Comparison of ENCODE assay signal across 8 mouse cellular contexts in the genomic region with DNA sequence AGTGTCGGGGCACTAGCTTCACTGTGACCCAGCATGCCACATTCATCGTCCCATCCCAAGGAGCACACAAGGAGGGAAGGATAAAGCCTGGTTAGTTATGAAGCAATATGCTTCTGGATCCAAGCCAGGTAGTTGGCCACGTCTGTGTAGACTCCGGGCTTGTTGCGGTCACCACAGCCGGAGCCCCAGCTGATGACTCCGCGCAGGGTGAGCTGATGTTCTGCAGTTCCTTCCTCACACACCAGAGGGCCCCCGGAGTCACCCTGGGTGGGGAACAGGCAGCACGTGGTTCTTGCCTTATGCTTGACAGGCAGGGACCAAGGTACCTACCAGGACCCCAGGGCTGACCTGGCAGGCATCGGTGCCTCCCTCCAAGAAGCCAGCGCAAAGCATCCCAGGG. TPM values are rescaled to one million over a fixed set of nuclear protein-coding genes. Genes with fewer than 3 reads are reported as not detected.
DNase-seq lines count a peak whose midpoint lies in the region; ATAC-seq lines count a peak whose summit lies in the region.

No protein-coding gene starts in this region.

- peak; percentile 90 to 96 for DNase-seq in CD8-positive naive resting alpha-beta T cell, adult 2 months (ENCODE audit: low read depth in 2 of 2, low spot score in 2 of 2)
- peak; percentile 21 for DNase-seq in c-Kit-negative CD71-positive TER-119-positive erythroid progenitor cells, embryonic 14.5 days (ENCODE audit: low read depth, low spot score)
- peak; percentile 81 for DNase-seq in forebrain, embryonic 10.5 days (ENCODE audit: extremely low spot score, low spot score)
- DNase-seq in heart, postnatal 14 days: peak; percentile 89 to 95
- DNase-seq in large intestine, adult 2 months (ENCODE audit: low read depth, low spot score): peak; percentile 55
- peak; percentile 33 for DNase-seq in telencephalon, adult 2 months (ENCODE audit: low read depth, low spot score)

- no peaks in the 10 kb centered on the region; the same call in none of the 2 replicates for H3K9me3 ChIP-seq in forebrain, embryonic 10.5 days
- H3K9me3 ChIP-seq in liver, embryonic 16.5 days (replicated peaks; ENCODE audit: control insufficient read depth, low read length): no peaks in the 10 kb centered on the region
- no peaks in the 10 kb centered on the region for H3K9me3 ChIP-seq in neural tube, embryonic 13.5 days

- no peaks in the 10 kb centered on the region for H3K36me3 ChIP-seq in forebrain, embryonic 10.5 days (replicated peaks)
- H3K36me3 ChIP-seq in liver, embryonic 16.5 days (ENCODE audit: control insufficient read depth, insufficient read depth): no peaks in the 10 kb centered on the region
- no peaks in the 10 kb centered on the region for H3K36me3 ChIP-seq in neural tube, embryonic 13.5 days

- no peak overlapping the region for H3K9ac ChIP-seq in liver, embryonic 16.5 days (ENCODE audit: low read depth, low read length)
- H3K9ac ChIP-seq in neural tube, embryonic 13.5 days: 0 out of 2 replicates have a peak overlapping the region, but pooled peaks have one; percentile 43

- ATAC-seq in liver, embryonic 16.5 days (ENCODE audit: low read depth): peak; percentile 58
- ATAC-seq in neural tube, embryonic 13.5 days (ENCODE audit: low read depth): peak; percentile 38; the same call in 1 of the 2 replicates

- no peak overlapping the region for H3K4me2 ChIP-seq in liver, embryonic 16.5 days (ENCODE audit: low read depth, low read length)
- peak overlapping the region; percentile 34 for H3K4me2 ChIP-seq in neural tube, embryonic 13.5 days

- H3K4me3 ChIP-seq in forebrain, embryonic 10.5 days: peak overlapping the region; percentile 15; the same call in 1 of the 2 replicates
- no peak overlapping the region for H3K4me3 ChIP-seq in liver, embryonic 16.5 days (ENCODE audit: low read depth, low read length)
- H3K4me3 ChIP-seq in neural tube, embryonic 13.5 days: no peak overlapping the region

- intact Hi-C loops in heart, postnatal 14 days (cut with DNase I): loop anchor here (1.0 to 2.0 kb wide), 2 partner anchors 13 to 53 kb away; no protein-coding TSS in a partner anchor

- WGBS in forebrain, embryonic 10.5 days: 14% methylated on average over 12 of the region's 12 CpGs
- WGBS in large intestine, adult 2 months: 7% methylated on average over 12 of the region's 12 CpGs
- 9% methylated on average over 12 of the region's 12 CpGs for WGBS in liver, embryonic 16.5 days (ENCODE audit: insufficient replicate concordance)
- WGBS in neural tube, embryonic 13.5 days: 12% methylated on average over 12 of the region's 12 CpGs

- peaks cover 38% of the 10 kb centered on the region for H3K4me1 ChIP-seq in forebrain, embryonic 10.5 days
- peaks cover 14% of the 10 kb centered on the region for H3K4me1 ChIP-seq in liver, embryonic 16.5 days (ENCODE audit: control insufficient read depth, low read depth, low read length)
- H3K4me1 ChIP-seq in neural tube, embryonic 13.5 days (replicated peaks): peaks cover 28% of the 10 kb centered on the region

- peaks cover 87% of the 10 kb centered on the region for H3K27me3 ChIP-seq in forebrain, embryonic 10.5 days (ENCODE audit: poor library complexity, severe bottlenecking)
- H3K27me3 ChIP-seq in liver, embryonic 16.5 days (ENCODE audit: control insufficient read depth, insufficient read depth, low read depth, low read length): peaks cover 52% of the 10 kb centered on the region
- peaks cover 77% of the 10 kb centered on the region for H3K27me3 ChIP-seq in neural tube, embryonic 13.5 days

- no peak overlapping the region for H3K27ac ChIP-seq in forebrain, embryonic 10.5 days
- no peak overlapping the region for H3K27ac ChIP-seq in liver, embryonic 16.5 days (ENCODE audit: low read length)
- H3K27ac ChIP-seq in neural tube, embryonic 13.5 days (replicated peaks): no peak overlapping the region

RNA-seq across cellular contexts. Expression of a gene that starts 3.0 kb away (rescaled TPM):
- polyA plus RNA-seq in forebrain, embryonic 10.5 days (2016; fragmentation: Nextera tagmentation; extraction: Ambion mirVana): not detected in 2 replicates
- total RNA-seq in heart, postnatal 14 days (2021): not detected
- not detected in 2 replicates for polyA plus RNA-seq in large intestine, adult 2 months (2012; rRNA removed)
- polyA plus RNA-seq in liver, embryonic 16.5 days (2015; fragmentation: Nextera tagmentation; extraction: Ambion mirVana): not detected in 2 replicates
- 0.83 TPM in 1 of 2 replicates, not detected in the other for polyA plus RNA-seq in neural tube, embryonic 13.5 days (2015; fragmentation: Nextera tagmentation; extraction: Ambion mirVana)

RNA-seq across cellular contexts. Expression of a gene that starts 8.6 kb away (rescaled TPM):
- not detected in 2 replicates for polyA plus RNA-seq in forebrain, embryonic 10.5 days (2016; fragmentation: Nextera tagmentation; extraction: Ambion mirVana)
- not detected for total RNA-seq in heart, postnatal 14 days (2021)
- polyA plus RNA-seq in large intestine, adult 2 months (2012; rRNA removed): 0.06 and 0.60 TPM in 2 replicates
- polyA plus RNA-seq in liver, embryonic 16.5 days (2015; fragmentation: Nextera tagmentation; extraction: Ambion mirVana): 147 and 184 TPM in 2 replicates
- polyA plus RNA-seq in neural tube, embryonic 13.5 days (2015; fragmentation: Nextera tagmentation; extraction: Ambion mirVana): 0.25 TPM in 1 of 2 replicates, not detected in the other

RNA-seq across cellular contexts. Expression of a gene that starts 20.0 kb away (rescaled TPM):
- not detected in 2 replicates for polyA plus RNA-seq in forebrain, embryonic 10.5 days (2016; fragmentation: Nextera tagmentation; extraction: Ambion mirVana)
- total RNA-seq in heart, postnatal 14 days (2021): not detected
- polyA plus RNA-seq in large intestine, adult 2 months (2012; rRNA removed): 1.0 and 1.4 TPM in 2 replicates
- 0.15 TPM in 1 of 2 replicates, not detected in the other for polyA plus RNA-seq in liver, embryonic 16.5 days (2015; fragmentation: Nextera tagmentation; extraction: Ambion mirVana)
- not detected in 2 replicates for polyA plus RNA-seq in neural tube, embryonic 13.5 days (2015; fragmentation: Nextera tagmentation; extraction: Ambion mirVana)

RNA-seq across cellular contexts. Expression of a gene that starts 26.9 kb away (rescaled TPM):
- 44.8 and 51.1 TPM in 2 replicates for polyA plus RNA-seq in forebrain, embryonic 10.5 days (2016; fragmentation: Nextera tagmentation; extraction: Ambion mirVana)
- 10 to 100 TPM; 24.3 to 27.2 TPM for total RNA-seq in heart, postnatal 14 days (2021)
- polyA plus RNA-seq in large intestine, adult 2 months (2012; rRNA removed): 56.4 and 63.8 TPM in 2 replicates
- 10.4 and 12.1 TPM in 2 replicates for polyA plus RNA-seq in liver, embryonic 16.5 days (2015; fragmentation: Nextera tagmentation; extraction: Ambion mirVana)
- 35.7 and 38.5 TPM in 2 replicates for polyA plus RNA-seq in neural tube, embryonic 13.5 days (2015; fragmentation: Nextera tagmentation; extraction: Ambion mirVana)

RNA-seq across cellular contexts. Expression of a gene that starts 46.1 kb away (rescaled TPM):
- polyA plus RNA-seq in forebrain, embryonic 10.5 days (2016; fragmentation: Nextera tagmentation; extraction: Ambion mirVana): 0.75 and 0.88 TPM in 2 replicates
- 1 to 10 TPM in 1 of 2 experiments, under 1 TPM in 1; 0.81 to 1.6 TPM for total RNA-seq in heart, postnatal 14 days (2021)
- 2.2 and 2.5 TPM in 2 replicates for polyA plus RNA-seq in large intestine, adult 2 months (2012; rRNA removed)
- not detected in 2 replicates for polyA plus RNA-seq in liver, embryonic 16.5 days (2015; fragmentation: Nextera tagmentation; extraction: Ambion mirVana)
- 2.5 and 3.1 TPM in 2 replicates for polyA plus RNA-seq in neural tube, embryonic 13.5 days (2015; fragmentation: Nextera tagmentation; extraction: Ambion mirVana)

Comparison
In these comparisons a context has a peak if more than half of its experiments do, and no peak if none do; other contexts are left out.
1. DNase-seq: peak in every context shown above with its lines; median percentile 93 in CD8-positive naive resting alpha-beta T cell, adult 2 months; 92 in heart, postnatal 14 days; 81 in forebrain, embryonic 10.5 days; 55 in large intestine, adult 2 months; 33 in telencephalon, adult 2 months; 21 in c-Kit-negative CD71-positive TER-119-positive erythroid progenitor cells, embryonic 14.5 days.
2. RNA of a gene that starts 8.6 kb away (polyA plus RNA-seq): 147 to 184 TPM in liver, embryonic 16.5 days; 0.25 TPM in neural tube, embryonic 13.5 days, 0.06 to 0.60 TPM in large intestine, adult 2 months and not detected in forebrain, embryonic 10.5 days; every median in the first group is over 10 times any median in the second.